Mouse (Mus musculus) thymus, postnatal 25 days (tissue): ENCODE results near the gene Clec2i.
"Not testable (repeated sequence)": the region's sequence is repeated elsewhere in the genome, so short reads cannot be mapped to it uniquely, and the experiment has no call there.

Experiments
- DNase-seq: peaks from one replicate; pipeline ENCODE4 v3.0.0; 2022

Gene Clec2i

DNA sequence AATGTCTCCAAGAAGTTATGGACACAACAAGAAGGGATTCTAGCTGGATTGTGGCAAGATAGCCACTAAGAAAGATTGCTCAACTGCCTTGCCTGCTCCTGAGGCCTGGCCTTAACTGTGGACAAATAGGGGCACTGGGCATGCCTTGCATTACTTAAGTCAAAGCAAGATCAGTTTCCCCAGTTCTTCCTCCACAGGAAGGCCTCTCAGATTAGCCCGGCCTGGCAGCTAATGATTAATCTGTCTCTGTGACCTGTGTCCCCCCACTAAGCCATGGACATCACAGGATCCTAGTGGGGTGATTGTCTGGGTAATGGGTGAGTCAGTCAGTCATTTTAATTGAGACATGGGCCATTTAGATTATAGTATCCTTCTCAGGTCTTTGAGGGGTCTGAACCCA lies 31.9 kb upstream of the Clec2i start:
- DNase-seq = no peak

DNA sequence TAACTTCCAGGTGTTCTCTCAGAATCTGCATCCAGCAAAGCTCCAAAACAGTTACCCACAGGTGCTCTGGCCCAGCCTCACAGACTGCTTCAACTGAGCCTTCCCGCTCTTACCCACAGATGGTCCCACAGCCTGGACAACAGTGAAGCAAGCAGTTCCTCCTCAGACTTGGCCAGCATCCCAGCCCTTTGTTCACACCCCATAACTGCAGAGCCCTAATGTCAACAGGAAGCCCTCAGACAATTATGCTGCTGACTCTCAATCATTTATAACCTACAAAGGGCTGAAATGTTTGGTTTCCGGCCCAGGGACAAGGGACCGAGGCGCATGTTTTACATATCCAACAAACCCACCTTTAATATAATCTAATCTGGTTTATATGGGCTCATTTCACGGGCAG lies 31.1 kb upstream of the Clec2i start:
- DNase-seq = peak; percentile 45

DNA sequence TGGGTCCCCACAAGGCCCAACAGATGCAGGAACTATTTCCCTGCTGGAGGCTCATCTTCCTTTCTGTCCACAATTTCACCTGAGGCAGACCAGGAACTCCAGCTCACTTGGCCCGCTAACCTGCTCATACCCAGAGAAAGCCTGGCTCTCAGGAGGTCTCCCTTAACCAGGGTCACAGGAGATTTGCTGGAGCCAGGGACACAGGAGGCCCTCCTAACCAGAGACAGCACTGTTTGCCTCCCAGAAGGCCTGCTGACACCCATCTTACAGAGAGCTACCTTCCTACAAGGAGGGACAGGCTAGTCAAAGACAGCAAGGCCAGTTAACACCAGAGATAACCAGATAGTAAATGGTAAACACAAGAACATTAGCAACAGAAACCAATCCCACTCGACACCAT lies 29.4 kb upstream of the Clec2i start:
- DNase-seq = no peak

DNA sequence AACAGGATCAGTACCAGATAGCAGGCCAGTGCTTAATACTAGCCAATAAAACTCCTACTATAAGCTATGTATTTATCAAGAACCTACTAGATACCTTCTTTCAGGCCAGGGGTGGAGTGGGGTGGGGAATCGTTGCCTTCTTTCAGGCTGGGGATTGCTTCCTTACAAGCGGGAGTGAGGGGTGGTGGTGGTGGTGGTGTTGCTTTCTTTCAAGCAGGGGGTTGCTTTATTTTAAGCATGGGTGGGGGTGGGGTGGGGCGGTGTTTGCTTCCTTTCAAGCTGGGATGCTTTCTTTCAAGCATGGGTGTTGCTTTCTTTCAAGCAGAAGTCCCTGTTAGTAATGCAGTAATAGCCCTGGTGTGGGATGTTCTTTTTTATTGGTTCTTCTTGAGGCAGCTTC lies 18.5 kb upstream of the Clec2i start:
- DNase-seq = peak; percentile 51

DNA sequence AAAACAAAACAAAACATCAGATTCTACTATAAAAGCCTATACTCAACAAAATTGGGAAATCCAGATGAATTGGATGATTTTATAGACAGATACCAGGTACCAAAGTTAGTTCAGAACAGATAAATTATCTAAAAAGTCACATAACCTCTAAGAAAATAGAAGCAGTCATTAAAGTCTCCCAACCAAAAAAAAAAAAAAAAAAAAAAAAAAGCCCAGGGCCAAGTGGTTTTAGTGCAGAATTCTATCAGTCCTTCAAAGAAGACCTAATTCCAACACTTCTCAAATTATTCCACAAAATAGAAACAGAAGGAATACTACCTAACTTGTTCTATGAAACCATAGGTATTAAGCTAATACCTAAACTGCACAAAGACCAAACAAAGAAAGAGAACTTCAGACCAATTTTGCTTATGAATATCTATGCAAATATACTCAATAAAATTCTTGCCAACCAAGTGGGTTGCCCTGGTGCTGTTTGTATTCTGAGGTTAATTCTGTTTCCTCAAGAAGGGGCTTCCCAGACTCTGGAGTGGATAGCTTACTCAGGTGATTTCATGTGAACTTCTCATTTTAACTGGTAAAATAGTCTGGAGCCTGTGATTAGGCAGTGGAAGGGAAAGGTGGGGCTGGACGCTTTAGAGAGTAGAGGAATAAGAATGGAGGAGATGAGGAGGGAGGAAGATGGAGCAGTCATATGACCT lies 15.3 kb upstream of the Clec2i start:
- no peak for DNase-seq

DNA sequence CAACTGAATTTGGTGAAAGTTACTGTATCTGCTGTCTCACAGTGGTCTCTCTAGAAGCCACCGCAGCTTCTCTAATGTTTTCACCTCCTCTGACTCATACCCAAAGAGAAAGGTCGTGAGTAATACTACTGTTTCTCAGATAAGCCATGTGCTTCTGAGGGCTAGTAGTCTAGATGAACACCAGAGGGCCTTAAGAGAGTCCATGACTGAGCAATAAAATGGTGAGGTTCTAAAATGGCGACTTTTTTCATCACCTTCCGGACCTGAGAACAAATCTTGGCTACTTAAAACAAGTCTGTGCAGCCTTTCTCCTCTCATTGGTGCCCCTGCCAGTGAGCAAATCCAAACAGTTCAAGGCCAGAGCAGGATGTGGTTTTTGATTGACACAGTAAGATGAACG lies 1.4 kb downstream of the Clec2i start:
- DNase-seq = peak; percentile 66

DNA sequence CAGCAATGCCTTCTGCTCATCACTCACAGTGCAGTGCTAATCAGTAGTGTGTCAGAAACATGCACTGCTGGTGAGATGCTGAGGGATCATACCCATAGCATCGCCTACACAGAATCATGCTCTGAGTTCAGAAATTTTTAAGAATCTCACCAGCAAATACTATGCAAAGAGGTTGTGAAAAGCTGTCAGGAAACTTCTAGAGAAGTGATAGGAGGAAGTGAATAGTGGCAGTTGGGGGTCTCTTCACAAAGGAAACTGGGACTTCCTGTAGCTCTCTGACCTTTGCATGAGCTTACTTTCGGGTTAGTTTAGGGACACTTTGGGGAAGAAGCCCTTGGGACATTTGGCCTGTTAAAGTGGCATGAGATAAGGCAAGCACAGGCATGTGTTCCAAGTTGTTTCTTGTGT lies 3.6 kb downstream of the Clec2i start, which contains the start of gene BC035044:
BC035044 (minus strand) TSS at position 179 of the 408 bp plus-strand sequence.
- DNase-seq = peak; percentile 60

DNA sequence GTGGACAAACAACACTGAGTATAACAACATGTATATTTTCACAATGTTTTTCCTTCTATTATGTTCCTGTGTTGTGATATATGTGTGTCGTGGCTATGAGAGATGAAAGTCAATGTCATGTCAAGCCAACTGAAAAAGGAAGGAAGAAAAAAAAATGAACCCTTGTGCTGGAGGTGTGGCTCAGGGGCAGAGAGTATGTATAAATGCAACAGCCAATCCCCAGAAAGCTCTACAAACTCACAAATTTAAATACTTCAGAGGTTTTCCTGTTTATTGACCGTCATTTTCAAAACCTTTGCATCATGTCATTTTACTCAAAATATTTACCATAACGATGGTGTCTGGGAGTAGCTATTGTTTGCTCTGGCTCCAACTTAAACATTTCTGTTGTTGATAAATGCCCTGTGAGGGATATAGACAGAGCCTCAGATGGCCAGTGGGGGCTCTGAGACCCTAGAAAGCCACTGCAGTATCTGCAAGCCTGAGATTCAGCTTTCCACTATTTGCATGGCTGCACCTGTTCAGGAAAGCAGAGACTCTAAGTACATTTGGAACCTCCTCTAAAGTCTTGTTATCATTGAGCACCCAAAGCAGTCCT lies 8.1 kb downstream of the Clec2i start:
- DNase-seq = no peak

DNA sequence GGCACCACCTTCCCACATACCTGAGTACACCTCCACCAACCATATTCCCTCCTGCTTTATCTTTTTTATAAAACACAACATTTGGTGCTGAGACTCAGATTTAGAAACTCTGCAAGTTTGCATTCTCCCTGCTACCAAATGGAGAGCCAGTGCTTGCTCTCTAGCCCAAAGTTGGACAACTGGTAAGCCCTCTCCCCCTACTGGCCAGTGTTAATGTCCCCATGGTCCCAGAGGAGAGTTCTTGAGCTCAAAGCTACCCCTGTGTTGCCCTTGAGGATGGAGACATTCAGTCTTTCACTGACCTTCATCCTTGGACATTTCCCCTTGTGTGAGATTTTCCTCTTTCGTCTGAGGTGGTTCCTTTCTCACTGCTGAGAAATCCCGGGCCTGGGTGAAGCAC lies 12.7 kb downstream of the Clec2i start:
- no peak for DNase-seq

DNA sequence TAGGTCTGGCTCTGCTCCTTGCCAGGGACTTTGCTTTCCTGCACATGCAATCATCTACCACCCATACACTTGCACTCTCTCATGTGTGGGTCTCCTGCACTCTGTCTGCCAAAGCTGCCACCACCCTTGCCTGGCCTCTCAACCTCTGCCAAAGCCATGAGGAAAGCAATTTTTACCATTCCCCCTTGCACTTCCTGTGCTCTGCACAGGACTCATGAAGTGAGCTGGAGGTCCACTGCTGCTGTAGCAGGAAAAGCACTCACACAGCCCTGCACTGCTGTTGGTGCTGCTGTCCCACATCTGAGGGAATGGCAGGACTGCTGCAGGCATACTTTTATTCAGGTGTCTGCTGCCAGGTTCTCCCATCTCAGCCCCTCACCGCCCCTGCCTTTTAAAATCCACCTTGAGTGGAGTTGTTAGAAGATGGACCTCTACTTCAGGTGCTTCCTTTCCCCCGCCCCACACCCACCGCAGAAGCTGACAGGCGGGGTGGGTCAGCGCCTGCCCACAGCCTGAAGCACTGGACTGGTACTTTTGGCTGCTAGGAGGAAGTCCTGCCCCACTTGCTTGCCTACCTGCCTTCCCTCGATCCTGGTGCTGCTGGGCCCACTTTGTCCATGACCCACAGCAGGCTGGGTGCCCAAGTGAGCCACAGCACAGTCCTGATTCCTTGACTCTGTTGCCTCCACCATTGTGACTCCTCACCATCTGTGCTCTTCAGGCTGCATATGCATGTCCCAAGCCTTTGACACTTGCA lies 13.6 kb downstream of the Clec2i start:
- DNase-seq = not testable (repeated sequence)

DNA sequence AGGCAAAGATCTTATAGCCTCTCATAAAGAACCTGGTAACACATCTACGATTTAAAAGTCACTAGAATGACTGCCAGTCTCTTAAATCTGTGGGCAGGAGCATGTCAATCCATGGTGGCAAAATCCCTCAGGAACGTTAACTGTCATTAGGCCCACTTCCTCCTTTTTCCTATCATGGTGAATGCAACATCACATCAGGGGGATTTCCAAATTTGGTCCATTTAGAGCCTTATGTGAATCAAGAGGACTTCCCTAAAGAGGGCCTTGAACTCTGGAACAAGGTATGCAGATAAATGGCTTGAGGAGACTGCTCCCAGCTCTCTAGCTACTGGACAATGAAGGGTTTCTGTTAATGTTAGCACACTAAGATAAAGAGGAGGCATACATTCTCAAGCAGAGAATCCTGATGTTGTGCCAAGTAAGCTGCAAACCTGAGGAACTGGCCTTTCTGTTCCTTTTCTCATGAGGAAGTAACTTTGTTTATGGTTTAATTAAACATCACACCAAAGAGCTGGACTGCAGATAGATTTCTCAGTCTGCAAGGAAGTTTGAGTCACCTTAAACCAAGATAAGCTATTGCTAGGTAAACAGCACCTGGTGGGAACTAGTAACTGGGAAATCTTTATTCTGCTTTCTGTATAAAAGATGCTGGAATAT lies 26.3 kb downstream of the Clec2i start:
- no peak for DNase-seq

DNA sequence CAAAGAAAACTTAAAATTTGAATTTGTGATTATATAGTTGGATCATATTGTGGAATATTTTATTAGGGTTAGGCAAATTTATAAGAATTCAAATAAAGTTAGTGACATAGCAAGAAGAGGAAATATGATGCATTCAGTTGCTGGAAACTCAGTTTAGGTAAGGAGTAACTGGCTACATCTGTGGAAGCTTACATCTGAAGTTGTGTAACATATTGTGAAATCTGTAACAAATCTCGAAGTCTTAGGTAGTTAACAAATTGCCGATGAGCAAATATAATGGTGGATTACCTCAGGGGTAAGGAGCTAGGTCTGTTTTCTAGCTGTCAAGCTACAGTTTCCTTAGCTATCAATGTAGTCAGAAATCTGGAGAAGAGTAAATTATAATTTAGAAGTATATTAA lies 29.9 kb downstream of the Clec2i start:
- DNase-seq = no peak

DNA sequence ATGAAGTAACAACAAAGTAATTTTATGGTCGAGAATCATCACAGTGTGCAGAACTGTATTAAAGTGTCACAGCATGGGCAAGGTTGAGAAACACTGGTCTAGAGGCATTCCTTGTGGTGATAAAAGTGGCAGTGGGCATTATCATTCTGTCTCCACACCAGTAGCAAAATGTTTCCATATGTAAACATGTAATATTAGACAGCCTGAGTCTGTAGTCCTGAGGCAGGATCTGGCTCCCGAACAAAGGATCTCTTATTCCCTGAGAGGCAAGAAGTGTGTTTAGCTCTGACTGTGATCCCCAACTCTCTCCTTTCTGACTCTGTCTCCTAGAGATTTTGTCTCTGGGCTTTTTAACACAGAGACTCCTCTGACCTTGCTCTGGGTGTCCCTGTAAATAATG lies 45.7 kb downstream of the Clec2i start:
- DNase-seq = no peak

DNA sequence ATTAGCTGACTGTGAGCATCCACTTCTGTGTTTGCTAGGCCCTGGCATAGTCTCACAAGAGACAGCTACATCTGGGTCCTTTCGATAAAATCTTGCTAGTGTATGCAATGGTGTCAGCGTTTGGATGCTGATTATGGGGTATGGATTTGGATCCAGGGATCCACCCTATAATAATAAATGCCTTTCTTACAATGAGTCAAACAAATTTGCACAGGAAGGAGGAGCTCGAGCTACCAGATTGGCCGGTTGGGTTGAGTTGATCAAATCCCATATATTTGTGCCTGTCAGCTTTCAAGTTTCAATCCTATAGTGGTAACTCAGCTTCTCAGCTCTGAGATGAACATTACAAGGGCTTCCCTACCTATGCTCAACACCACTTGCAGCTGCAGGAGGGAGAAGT lies 46.7 kb downstream of the Clec2i start, which contains the start of gene Clec2g:
Clec2g (plus strand) TSS at position 301 of the 400 bp plus-strand sequence.
- DNase-seq = not testable (repeated sequence)

DNA sequence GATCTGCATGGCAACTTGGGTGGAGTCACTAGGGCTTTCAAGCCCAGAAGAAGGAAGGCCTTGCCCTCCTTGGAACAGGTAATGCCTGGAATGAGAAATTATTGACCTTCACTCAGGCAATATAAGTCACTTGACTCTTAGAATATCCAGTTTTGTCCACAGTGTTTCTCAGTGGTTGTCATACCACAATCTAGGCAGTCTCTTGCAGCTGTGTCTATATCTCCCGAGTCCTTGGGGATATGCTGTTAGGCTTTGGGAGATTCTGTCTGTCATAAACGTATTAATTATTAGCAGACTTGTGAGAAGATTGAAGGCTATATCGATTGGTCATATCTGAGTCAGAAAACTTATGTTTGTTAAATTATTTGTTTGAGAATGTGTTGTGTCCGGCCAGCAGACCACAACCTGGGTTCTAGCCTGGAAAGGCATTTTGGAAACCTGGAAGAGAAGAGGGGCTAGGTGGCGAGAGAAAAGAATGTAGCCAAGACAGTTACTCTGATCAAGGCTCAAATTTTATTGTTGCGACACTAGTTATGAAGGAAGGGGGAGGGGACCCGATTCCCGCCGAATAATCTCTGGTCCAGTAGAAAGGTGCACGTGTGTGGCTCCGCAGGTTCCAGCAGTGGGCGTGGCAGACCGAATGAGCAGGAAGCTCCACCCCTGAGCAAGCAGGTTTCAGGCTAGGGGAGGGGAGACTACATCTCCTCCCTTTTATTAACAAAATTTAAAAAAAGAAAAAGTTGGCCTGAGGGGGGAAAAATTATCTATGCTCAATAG lies 48.7 kb downstream of the Clec2i start:
- not testable (repeated sequence) for DNase-seq

DNA sequence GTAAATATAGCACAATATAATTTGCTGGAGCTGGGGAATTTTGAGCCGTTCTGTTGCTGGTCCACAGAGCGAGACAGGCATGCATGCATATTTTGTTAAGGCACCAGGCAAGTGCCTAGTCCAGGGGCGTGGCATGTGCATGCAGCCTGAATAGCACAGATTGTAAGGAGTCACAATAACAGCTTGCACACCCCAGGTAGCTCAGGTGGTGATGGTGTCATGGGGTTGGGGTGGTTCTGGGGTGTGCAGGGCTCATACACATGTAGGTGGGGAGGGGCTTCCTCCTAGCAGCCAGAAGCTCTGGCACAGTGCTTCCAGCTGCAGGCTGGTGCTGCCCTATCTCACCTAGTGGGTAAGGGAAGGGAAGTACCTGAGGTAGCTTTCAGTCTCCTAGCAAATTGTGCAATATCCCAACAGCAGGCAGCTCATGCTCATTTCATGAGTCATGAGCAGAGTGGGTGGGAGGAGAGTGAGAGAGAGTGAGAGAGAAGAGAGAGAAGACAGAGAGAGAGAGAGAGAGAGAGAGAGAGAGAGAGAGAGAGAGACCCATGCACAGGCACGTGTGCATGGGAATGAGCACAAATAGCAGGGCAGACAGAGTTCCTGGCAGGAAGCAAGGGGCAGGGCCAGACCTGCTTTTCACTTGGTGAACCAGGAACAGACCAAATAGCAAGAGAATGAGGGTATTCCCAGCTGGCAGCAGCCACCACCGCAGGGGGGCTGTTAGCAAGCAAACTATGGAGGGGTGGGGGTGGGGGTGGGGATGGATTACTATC lies 54.4 kb downstream of the Clec2i start:
- DNase-seq = no peak

DNA sequence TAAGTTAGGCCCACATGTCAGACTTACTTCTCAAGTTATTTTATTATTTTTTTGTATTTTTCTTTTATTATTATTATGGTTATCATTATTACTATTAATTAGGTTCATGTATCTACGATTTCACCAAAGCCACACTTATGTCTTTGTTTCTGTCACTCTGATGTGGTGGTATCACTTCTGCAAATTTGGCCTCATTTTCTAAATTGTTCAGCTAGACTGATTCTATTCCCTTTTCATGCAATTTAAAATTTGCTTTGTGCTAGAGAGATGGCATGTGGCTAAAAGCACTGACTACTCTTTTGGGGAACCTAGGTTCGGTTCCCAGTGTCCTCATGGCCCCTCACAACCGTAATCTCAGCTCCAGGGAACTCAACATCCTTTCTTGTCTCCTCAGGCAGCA lies 58.2 kb downstream of the Clec2i start:
- DNase-seq = no peak
